Mouse (Mus musculus) CD4-positive helper T cell, adult 2 months (primary cell): ENCODE measurements around the gene Cacng8.
A peak's percentile ranks its signal among the peaks of the same experiment; 100 is the strongest.
"Not testable (repeated sequence)": the region's sequence is repeated elsewhere in the genome, so short reads cannot be mapped to it uniquely, and the experiment has no call there.

Source experiments
- DNase-seq: peaks from one replicate; pipeline ENCODE4 v3.0.0-alpha.2; 2012; ENCODE audit warnings: low read depth, missing footprints, low spot score

The Cacng8 gene

DNA sequence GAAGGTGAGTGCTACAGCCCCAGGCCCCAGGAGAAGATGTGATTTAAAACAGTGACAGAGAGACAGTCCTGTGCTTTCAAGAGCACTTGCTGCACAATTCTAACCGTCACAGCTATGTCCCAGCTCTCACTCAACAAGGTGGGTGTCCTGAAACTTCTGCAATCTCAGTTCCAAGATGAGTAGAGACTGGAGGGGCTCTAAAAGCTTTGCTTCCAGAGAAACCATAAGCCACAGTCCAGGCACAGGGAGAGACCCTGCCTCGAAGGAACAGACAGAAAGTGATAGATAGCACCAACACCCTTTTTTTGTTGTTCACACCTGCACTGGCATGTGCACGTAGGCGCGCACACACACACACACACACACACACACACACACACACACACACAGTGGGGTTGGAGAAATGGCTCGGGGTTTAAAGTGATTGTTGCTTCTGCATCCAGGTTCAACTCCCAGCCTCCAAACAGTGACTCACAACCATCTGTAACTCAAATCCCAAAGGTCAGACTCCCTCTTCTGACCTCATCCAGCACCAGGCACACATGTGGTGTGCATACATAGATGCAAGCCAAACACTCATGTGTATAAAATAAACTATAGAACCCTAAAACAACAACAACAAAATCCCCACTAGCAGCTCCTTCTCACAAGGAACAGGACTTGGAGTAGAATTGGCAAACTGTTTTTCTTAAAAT lies 4.3 kb upstream of the Cacng8 start:
- no peak for DNase-seq

DNA sequence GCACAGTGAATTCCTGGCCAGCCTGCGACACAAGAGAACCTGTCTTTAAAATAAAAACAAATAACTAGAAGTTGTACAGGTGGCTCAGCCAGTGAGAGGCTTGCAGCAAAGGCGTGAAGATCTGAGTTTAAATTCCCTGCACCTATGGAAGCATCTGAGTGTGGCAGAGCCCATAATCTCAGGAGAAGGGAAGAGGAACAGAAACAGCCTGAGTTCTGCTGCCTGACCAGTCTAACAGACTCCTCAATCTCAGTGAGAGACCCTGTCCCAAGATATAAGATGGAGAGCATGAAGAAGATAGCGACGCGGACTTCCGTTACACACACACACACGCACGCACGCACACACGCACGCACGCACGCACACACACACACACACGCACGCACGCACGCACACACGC lies 2.7 kb upstream of the Cacng8 start:
- no peak for DNase-seq

GRCm38 (mm10) chr7:3388885-3389284 lies 1.6 kb upstream of the Cacng8 start:
- no peak for DNase-seq

DNA sequence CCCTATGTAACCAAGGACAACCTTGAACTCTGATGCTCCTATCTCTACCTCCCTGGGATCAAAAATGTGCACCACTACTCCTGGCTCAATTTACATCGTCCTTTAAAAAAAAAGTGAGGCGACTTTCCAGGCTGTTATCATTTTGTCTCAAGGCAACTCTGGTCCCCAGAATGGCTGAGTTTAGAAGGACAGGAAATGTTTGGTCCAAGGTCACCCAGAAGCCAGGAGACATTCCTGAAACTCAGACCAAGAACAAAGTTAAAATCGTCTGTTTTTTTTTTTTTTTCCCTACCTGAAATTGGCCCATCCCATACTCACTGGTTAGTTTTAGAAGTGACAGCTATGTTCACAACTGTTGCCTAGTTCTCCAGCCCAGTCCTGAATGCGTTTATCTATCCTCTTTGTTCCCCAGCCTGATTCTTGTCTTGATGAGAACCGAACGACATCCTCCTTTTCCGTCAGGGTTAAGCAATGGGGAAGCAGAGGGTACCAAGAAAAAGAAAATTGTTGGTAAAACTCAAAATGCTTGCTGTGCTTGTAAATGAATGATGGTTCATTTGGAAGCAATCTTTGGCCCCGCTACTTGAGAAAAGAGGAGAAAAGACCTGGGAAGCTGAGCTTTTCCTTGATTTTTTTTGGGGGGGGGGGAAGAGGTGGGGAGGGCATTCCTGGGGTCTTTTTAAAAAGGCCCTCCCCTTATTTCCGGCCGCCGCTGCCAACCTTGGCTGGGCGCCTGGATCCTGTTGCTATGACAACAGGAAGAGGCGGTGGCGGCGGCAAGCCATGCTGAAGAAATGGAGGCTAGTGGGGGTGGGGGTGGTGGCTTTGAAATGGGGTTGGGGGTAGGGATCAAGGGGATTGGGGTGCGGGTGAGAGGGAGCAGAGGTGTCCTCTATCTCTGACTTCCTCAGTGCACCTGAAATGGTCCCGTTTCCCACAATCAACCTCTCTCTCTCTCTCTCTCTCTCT lies 755 bp upstream of the Cacng8 start:
- peak; percentile 8 for DNase-seq

DNA sequence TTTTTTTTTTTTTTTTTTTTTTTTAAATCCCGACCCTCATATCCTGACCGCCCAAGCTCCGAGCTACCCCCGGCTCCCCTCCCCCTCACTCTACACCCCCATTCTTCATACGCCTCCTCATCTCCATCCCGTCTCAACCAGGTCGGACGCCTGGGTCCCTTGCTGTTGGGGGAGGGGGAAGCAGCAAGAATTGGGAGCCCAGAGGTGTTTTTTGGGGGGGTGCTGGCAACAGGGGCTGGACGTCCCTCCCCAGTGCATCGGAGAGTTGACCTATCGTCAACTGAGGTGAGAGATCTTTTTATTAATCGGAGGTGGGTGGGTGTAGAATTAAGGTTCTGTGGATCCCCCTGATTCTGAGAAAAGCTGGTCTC lies 583 bp downstream of the Cacng8 start:
- DNase-seq: no peak

DNA sequence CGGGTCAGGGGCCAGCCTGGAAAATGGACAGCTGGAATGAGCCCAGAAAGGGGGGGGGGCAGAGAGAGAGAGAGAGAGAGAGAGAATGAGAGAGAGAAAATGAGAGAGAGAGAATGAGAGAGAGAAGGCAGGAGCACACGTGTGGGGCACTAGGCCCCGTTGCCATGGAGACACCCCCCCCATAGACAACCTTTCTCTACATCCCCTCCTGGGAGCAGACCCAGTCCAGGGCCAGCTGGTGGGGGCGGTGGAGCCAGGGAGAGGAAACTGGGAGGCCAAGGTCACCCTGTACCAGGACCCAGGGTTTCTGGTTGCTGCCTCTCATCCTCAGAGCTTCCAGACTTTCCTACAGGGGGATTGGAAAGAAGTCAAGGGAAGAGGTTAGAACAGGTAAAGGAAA lies 1.3 kb downstream of the Cacng8 start:
- DNase-seq: no peak

GRCm38 (mm10) chr7:3397355-3397754 lies 6.9 kb downstream of the Cacng8 start:
- DNase-seq: no peak

DNA sequence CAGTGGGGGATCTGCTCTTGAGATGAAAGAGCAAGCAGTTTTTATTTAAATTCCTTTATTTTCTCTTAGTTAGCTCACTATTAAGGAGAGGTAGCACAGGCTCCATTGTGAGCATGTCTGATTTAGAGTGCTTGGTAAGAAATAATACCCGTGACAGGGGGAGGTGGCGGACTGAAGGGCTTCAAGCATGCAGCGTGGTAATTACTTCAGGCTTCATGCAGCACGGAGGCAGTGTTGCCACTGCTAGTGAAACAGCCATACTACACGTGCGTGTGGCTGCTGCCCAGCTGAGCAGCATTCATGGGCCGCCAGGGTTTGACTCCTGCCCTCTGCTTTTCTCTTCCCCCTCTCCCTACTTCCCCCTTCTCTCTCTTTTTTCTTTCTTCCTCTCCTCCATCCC lies 7.3 kb downstream of the Cacng8 start:
- DNase-seq: no peak

DNA sequence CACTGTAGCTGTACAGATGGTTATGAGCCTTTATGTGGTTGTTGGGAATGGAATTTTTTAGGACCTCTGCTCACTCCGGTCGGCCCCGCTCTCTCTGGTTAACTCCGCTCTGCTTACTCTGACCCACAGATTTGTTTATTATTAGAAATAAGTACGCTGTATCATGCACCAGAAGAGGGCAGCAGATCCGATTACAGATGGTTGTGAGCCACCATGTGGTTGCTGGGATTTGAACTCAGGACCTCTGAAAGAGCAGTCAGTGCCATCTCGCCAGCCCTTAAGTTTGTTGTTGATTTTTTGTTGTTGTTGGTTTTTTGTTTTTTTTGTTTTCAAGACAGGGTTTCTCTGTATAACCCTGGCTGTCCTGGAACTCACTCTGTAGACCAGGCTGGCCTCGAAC lies 7.9 kb downstream of the Cacng8 start:
- DNase-seq: not testable (repeated sequence)

DNA sequence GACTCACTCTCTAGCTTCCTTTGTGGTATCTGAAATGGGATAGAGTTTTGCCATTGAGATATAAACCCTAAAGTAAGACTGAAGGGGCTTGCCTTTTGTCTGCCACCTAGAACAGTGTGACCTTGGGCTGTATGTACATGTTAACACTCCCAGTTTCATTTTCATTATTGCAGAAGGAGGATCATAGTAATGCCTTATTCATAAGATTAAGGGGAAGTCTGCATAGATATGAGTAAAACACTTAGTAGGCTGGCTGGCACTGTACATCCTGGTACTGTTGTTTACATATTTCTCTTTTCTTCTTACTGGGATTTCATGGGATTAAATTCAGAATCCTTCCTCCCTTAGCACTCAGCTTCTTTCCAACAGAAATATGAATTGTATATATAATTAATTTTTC lies 9.5 kb downstream of the Cacng8 start:
- no peak for DNase-seq

DNA sequence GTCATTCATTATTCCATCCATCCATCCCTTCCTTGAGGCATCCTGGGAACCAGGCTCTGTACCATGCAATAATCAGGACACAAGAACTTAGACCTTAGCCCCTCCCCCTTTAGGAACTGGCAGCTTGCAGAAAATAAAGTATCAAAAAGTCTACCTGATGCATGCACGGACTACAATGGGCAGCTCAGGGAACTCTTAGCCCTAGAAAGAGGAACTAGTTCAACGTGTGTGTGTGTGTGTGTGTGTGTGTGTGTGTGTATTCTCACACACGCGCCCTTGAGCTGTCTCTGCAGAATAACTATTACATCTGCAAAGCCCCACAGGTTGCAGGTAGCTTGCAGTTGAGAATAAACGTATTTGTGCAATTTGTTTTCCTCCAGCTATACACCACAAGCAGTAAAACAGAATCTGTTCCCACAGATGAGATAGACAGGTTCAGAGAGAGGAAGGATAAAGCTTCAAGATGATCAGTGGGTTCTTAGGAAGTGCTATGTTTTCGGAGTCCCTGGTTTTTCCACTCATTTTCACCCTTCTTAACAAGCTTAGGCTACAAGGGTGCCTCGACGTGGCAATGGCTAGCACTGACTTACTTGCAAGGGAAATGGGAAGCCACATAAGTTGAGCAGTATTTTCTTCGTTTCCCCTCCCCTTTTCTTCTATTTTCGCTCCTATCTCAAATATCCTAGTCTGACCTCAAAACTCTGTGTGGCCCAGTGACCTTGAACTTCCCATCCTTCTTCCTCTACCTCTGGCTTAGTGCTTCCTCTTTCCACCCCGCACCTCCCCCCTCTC lies 19.4 kb downstream of the Cacng8 start:
- peak; percentile 8 for DNase-seq

- DNase-seq: peak; percentile 72
These were observed 20.9 kb downstream of the Cacng8 start for GRCm38 (mm10) chr7:3411160-3411941.

GRCm38 (mm10) chr7:3412036-3412435 lies 21.6 kb downstream of the Cacng8 start:
- DNase-seq: peak; percentile 44

- no peak for DNase-seq
These were observed 24.4 kb downstream of the Cacng8 start for GRCm38 (mm10) chr7:3414888-3415287.

- peak; percentile 11 for DNase-seq
These were observed 24.9 kb downstream of the Cacng8 start for GRCm38 (mm10) chr7:3415378-3415777.

DNA sequence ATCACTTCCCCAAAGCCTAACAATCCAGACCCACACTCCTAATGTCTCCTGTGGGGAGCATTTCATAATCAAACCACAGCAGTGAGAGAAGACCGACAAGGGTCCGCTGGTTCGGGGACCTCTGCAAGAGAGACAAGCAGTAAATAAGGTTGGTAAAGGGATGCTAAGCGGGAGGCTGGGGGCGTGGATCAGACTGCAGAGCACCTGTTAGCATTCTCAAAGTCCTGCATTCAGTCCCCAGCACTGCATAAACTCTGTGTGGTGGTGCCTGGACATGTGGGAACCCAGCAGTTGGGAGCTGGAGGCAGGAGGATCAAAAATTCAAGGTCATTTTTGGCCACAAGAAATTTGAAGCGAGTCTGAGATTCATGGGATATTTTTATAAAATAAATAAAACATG lies 29.5 kb downstream of the Cacng8 start:
- DNase-seq: no peak

DNA sequence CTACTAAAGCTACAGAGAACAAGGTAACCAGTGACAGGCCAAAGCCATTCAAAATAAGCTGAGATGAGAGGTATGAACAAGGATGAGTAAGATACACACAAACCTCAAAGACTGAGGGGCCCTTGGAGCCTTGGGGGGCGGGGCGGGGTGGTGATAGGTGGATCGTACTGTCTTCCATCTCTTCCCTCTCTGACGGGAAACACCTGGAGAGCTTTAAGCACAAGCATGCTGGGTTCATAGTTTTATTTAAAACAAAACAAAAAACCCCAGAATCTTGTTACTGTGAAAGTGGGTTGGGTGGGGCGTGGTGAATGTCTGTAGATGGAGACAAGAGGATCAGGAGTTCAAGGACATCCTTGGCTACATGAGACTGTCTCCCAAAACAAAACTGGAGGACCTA lies 30.0 kb downstream of the Cacng8 start:
- no peak for DNase-seq

- DNase-seq: no peak
These were observed 30.8 kb downstream of the Cacng8 start for GRCm38 (mm10) chr7:3421297-3421696.

DNA sequence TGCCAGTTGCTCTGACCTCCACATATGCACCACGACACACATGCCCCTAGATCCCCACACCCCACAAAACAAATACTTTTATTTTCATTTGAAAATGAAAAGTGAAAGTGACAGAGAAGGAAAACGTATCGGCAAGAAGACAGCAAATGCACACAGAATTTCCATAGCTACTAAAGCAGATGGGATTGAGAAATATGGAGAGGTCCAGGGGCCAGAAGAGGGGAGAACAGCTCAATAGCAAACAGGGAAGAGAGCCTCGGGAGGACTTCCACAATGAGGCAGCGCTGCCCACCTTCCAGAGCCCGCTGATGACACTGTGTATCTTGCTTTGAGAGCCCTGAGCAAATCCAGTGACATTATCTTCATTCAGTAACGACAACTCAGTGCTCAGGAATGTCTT lies 31.6 kb downstream of the Cacng8 start:
- no peak for DNase-seq

DNA sequence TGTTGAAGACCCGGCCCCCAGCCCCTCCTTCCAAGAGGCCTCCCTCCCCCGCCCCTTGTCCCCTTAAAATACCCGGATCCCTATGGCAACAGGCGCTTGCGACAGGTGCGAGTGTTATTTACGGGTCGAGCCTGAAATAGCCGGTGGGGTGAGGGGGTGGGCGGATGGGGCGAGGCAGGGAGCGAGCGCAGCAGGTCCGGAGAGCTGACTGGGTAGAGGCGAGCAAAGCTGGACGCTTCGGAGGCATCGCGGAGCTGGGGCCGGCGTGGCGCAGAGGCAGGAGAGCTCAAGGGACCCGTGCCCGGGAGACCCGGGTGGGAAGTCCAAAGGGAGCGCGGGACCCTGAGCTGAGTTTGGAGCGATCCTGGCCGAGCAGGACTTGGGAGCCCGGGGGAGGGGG lies 32.9 kb downstream of the Cacng8 start:
- DNase-seq: no peak

GRCm38 (mm10) chr7:3423895-3424294 lies 33.4 kb downstream of the Cacng8 start, which contains the start of gene Cacng6:
Gene Cacng6 (plus strand): TSS chr7:3424195.
- DNase-seq: no peak
